Mouse (Mus musculus): Measurements from ENCODE around the gene Ripk1. TPM values are rescaled to one million over a fixed set of nuclear protein-coding genes. Genes with fewer than 3 reads are reported as not detected.

Gene Ripk1
- total and polyA plus RNA-seq, 3 experiments = 11.4 to 11.8 TPM; not detected in 1

DNA sequence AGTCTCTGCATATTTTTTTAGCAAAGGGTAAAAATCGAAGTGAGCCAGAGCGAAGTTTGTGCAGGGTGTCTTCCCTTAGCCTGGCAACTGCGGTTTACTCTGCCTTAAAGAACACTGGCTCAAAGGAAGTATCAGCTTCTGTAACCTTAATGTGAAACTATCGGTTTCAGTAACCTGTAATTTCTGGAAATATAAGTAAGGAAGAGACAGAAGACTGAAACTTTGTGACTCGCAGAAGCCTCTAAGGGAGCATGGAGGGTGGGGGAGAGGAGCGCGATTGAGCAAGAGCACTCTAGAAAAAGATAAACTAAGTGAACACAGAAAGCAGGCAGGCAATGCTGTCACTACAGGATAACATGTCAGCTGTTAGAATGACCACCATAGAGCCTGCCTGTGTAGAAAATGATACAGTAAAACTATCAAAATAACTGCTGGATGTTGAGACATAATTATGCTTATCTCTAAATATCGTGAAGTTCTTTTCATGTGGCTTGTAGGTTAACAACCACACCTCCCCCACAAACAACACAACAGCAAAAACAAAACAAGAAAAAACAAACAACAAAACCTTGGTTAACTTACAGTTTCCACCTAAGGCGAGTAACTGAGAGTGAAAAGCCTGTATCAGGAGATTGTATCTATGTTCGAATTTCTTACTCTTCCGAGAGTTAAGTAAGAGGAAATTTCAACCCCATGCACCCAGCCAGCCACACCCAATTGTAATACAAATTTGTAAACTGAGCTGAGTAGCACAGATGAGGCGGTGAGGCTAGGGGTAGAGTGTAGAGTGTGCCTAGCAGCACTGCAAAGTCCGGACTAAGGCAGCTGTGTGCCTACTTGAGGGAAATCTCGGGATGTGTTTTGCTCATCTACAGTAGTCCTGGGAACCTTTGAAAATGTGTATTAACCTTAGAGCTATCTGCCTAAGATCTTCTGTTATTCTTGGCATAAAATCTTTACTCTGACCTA is 36.8 kb upstream of the Ripk1 start:
- Histone ChIP-seq H3K9ac (ENCODE audit: control insufficient read depth, low read depth, low read length, poor library complexity, severe bottlenecking) (peak overlapping the region; percentile 87), H3K27ac (ENCODE audit: control insufficient read depth, low read depth, low read length) (peak overlapping the region; percentile 90), H3K79me2 (ENCODE audit: control insufficient read depth, insufficient read depth, low read length, poor library complexity) (no peaks in the 10 kb centered on the region; the same call in 1 of the 2 replicates), H3K36me3 (ENCODE audit: control insufficient read depth in 1 of 2, insufficient read depth in 2 of 2, low read length in 2 of 2) (peaks cover 0 to 7% of the 10 kb centered on the region in 2 experiments; a peak in 2 of 4 replicates), H3K9me3 (replicated peaks; ENCODE audit: insufficient read depth, low read length) (no peaks in the 10 kb centered on the region), H3K4me3 (ENCODE audit: control insufficient read depth in 1 of 2, insufficient read depth in 1 of 2, low read depth in 2 of 2, low read length in 2 of 2) (peak overlapping the region; percentile 80 to 87), H3K27me3 (ENCODE audit: control insufficient read depth in 1 of 2, insufficient read depth in 2 of 2, low read length in 2 of 2) (no peaks in the 10 kb centered on the region), H3K4me1 (ENCODE audit: control insufficient read depth in 1 of 2, insufficient read depth in 2 of 2, low read length in 2 of 2) (peaks cover 6 to 10% of the 10 kb centered on the region in 2 experiments)
- TF ChIP-seq ZKSCAN1 (IDR thresholded peaks at IDR 0.05; ENCODE audit: low read depth, low read length) (no peak), MYC (IDR thresholded peaks at IDR 0.05; ENCODE audit: low read depth, low read length) (0 out of 2 replicates have a peak, but pooled peaks have one; percentile 15), TAL1 (IDR thresholded peaks at IDR 0.05; ENCODE audit: low read length) (peak; percentile 61), MEF2A (IDR thresholded peaks at IDR 0.05; ENCODE audit: extremely low read depth, insufficient replicate concordance, low read depth, low read length, poor library complexity, severe bottlenecking) (no peak), GATA1 (IDR thresholded peaks at IDR 0.05; ENCODE audit: low read depth, low read length) (peak; percentile 63), CHD1 (IDR thresholded peaks at IDR 0.05; ENCODE audit: low read depth, low read length) (no peak), TCF12 (IDR thresholded peaks at IDR 0.05; ENCODE audit: low read depth, low read length) (peak; percentile 5; the same call in 1 of the 2 replicates), MAX (IDR thresholded peaks at IDR 0.05; ENCODE audit: low read length) (no peak), BHLHE40 (IDR thresholded peaks at IDR 0.05; ENCODE audit: borderline replicate concordance, low read depth, low read length) (no peak), ETS1 (IDR thresholded peaks at IDR 0.05; ENCODE audit: low read depth, low read length) (peak; percentile 60; the same call in 1 of the 2 replicates), EP300 (IDR thresholded peaks at IDR 0.05; ENCODE audit: low read depth in 1 of 2, low read length in 2 of 2) (peak; percentile 44 to 45), SIN3A (IDR thresholded peaks at IDR 0.05; ENCODE audit: low read length) (no peak)
- DNase-seq (ENCODE audit: low read depth, low spot score) = peak; percentile 69

DNA sequence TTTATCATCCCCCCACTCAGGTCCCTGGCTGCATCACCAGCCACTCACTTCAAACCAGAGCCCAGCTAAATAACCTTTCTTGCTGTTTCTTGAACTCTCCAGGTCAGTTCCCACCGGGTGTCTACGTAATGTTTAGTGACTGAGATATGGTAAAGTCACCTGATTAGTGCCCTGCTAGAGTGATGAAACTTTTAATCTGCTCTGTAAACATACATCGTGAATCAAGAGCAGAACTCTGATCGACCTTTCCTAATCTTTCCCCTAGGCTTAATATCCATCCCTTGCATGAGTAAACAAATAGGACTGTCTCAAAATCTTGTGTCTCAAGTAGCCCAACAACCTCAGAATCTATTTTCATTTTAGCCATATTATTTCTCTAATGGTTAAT is 36.1 kb upstream of the Ripk1 start:
- Histone ChIP-seq H3K36me3 (ENCODE audit: control insufficient read depth in 1 of 2, insufficient read depth in 2 of 2, low read length in 2 of 2) (peaks cover 0 to 7% of the 10 kb centered on the region in 2 experiments; a peak in 2 of 4 replicates), H3K79me2 (ENCODE audit: control insufficient read depth, insufficient read depth, low read length, poor library complexity) (no peaks in the 10 kb centered on the region; the same call in 1 of the 2 replicates), H3K27me3 (ENCODE audit: control insufficient read depth in 1 of 2, insufficient read depth in 2 of 2, low read length in 2 of 2) (no peaks in the 10 kb centered on the region), H3K4me1 (ENCODE audit: control insufficient read depth in 1 of 2, insufficient read depth in 2 of 2, low read length in 2 of 2) (peaks cover 6 to 10% of the 10 kb centered on the region in 2 experiments), H3K9ac (ENCODE audit: control insufficient read depth, low read depth, low read length, poor library complexity, severe bottlenecking) (peak overlapping the region; percentile 87), H3K4me3 (ENCODE audit: control insufficient read depth in 1 of 2, insufficient read depth in 1 of 2, low read depth in 2 of 2, low read length in 2 of 2) (peak overlapping the region; percentile 80 to 87), H3K27ac (ENCODE audit: control insufficient read depth, low read depth, low read length) (peak overlapping the region; percentile 90), H3K9me3 (replicated peaks; ENCODE audit: insufficient read depth, low read length) (no peaks in the 10 kb centered on the region)
- TF ChIP-seq USF1 (IDR thresholded peaks at IDR 0.05; ENCODE audit: low read depth, low read length) = peak; percentile 34; the same call in 1 of the 2 replicates
- TF ChIP-seq SIN3A (IDR thresholded peaks at IDR 0.05; ENCODE audit: low read length) = no peak
- no peak for TF ChIP-seq UBTF (IDR thresholded peaks at IDR 0.05; ENCODE audit: borderline replicate concordance, insufficient read depth, low read depth, low read length)
- TF ChIP-seq MYB (IDR thresholded peaks at IDR 0.05; ENCODE audit: low read depth, low read length) = no peak
- no peak for TF ChIP-seq ELF1 (IDR thresholded peaks at IDR 0.05; ENCODE audit: low read depth, low read length)
- TF ChIP-seq ETS1 (IDR thresholded peaks at IDR 0.05; ENCODE audit: low read depth, low read length) = peak; percentile 27; the same call in 1 of the 2 replicates
- no peak for TF ChIP-seq POLR2AphosphoS5 (IDR thresholded peaks at IDR 0.05; ENCODE audit: borderline replicate concordance, low read depth, low read length)
- DNase-seq (ENCODE audit: low read depth, low spot score) = peak; percentile 34

Measured in MEL (cell line).